Mouse (Mus musculus) cerebellum, adult 9-10 months (tissue): Measurements from ENCODE around the gene Ipmk.

Source experiments
- DNase-seq: peaks from one replicate; pipeline ENCODE4 v3.0.0; 2022

Gene Ipmk

GRCm38 (mm10) chr10:71341290-71341689 is 6.3 kb upstream of the Ipmk start:
- no peak for DNase-seq

- peak; percentile 38 for DNase-seq
These were observed 5.3 kb upstream of the Ipmk start for GRCm38 (mm10) chr10:71342030-71342805.

- no peak for DNase-seq
These were observed 4.4 kb upstream of the Ipmk start for GRCm38 (mm10) chr10:71343130-71343529.

GRCm38 (mm10) chr10:71343567-71344265 is 3.8 kb upstream of the Ipmk start:
- peak; percentile 45 for DNase-seq

GRCm38 (mm10) chr10:71344579-71345143 is 2.9 kb upstream of the Ipmk start, which contains the start of gene Cisd1:
TSS of gene Cisd1 (minus strand) at chr10:71344954.
- DNase-seq, result peak; percentile 96

GRCm38 (mm10) chr10:71346106-71346505 is 1.5 kb upstream of the Ipmk start:
- peak; percentile 25 for DNase-seq

GRCm38 (mm10) chr10:71346722-71347508 is 648 bp upstream of the Ipmk start:
- DNase-seq, result peak; percentile 64

GRCm38 (mm10) chr10:71347964-71348636 is 537 bp downstream of the Ipmk start:
- peak; percentile 73 for DNase-seq

- DNase-seq, result peak; percentile 17
These were observed 1.2 kb downstream of the Ipmk start for GRCm38 (mm10) chr10:71348637-71349280.

- DNase-seq, result no peak
These were observed 1.7 kb downstream of the Ipmk start for GRCm38 (mm10) chr10:71349290-71349689.

- DNase-seq, result no peak
These were observed 3.7 kb downstream of the Ipmk start for GRCm38 (mm10) chr10:71351301-71351700.

GRCm38 (mm10) chr10:71353850-71354249 is 6.3 kb downstream of the Ipmk start:
- DNase-seq, result no peak

GRCm38 (mm10) chr10:71354947-71355346 is 7.4 kb downstream of the Ipmk start:
- DNase-seq, result no peak

- no peak for DNase-seq
These were observed 13.5 kb downstream of the Ipmk start for GRCm38 (mm10) chr10:71361044-71361443.

- DNase-seq, result no peak
These were observed 14.4 kb downstream of the Ipmk start for GRCm38 (mm10) chr10:71361836-71362562.

- no peak for DNase-seq
These were observed 15.9 kb downstream of the Ipmk start for GRCm38 (mm10) chr10:71363440-71363839.

- no peak for DNase-seq
These were observed 16.3 kb downstream of the Ipmk start for GRCm38 (mm10) chr10:71363858-71364257.

GRCm38 (mm10) chr10:71368128-71368940 is 20.8 kb downstream of the Ipmk start:
- no peak for DNase-seq

- no peak for DNase-seq
These were observed 21.9 kb downstream of the Ipmk start for GRCm38 (mm10) chr10:71369466-71369865.

GRCm38 (mm10) chr10:71371881-71372280 is 24.3 kb downstream of the Ipmk start:
- DNase-seq, result no peak
